Mouse (Mus musculus) stomach, postnatal 0 days (tissue): Measurements from ENCODE around the gene Cntn3.

Source experiments
- CTCF ChIP-seq: IDR thresholded peaks from 2 replicates; pipeline ENCODE4 v1.5.1; 2016; ENCODE audit warnings: antibody characterized with exemption, low read depth, mild to moderate bottlenecking, moderate library complexity
- EP300 ChIP-seq: optimal IDR thresholded peaks from 2 replicates; pipeline ENCODE3; 2016; ENCODE audit warnings: antibody characterized with exemption

- no peak for TF ChIP-seq EP300
- TF ChIP-seq CTCF, result no peak
Observed at GRCm38 (mm10) chr6:102563431-102563830, 9.5 kb downstream of the Cntn3 start.
